Mouse (Mus musculus) hindlimb bud, embryonic 11.5 days (tissue): Measurements from ENCODE around the gene Inha.

Experiments
- DNase-seq: peaks from one replicate; pipeline ENCODE4 v3.0.0-alpha.2; 2012; ENCODE audit warnings: low read depth, low spot score; ENCODE audit errors: extremely low spot score

The Inha gene

GRCm38 (mm10) chr1:75487405-75488161, 19.3 kb upstream of the Inha start:
- no peak for DNase-seq

GRCm38 (mm10) chr1:75490785-75491551, 15.9 kb upstream of the Inha start:
- no peak for DNase-seq

- DNase-seq = no peak
These were observed 14.2 kb upstream of the Inha start for GRCm38 (mm10) chr1:75492579-75493170.

- no peak for DNase-seq
These were observed 11.9 kb upstream of the Inha start for GRCm38 (mm10) chr1:75494878-75495548.

- DNase-seq = no peak
These were observed 8.0 kb upstream of the Inha start for GRCm38 (mm10) chr1:75498897-75499296.

GRCm38 (mm10) chr1:75499441-75499840, 7.4 kb upstream of the Inha start:
- DNase-seq = no peak

- no peak for DNase-seq
These were observed 5.0 kb upstream of the Inha start for GRCm38 (mm10) chr1:75501905-75502304.

GRCm38 (mm10) chr1:75502945-75503650, 3.8 kb upstream of the Inha start:
- DNase-seq = no peak

GRCm38 (mm10) chr1:75503651-75503980, 3.3 kb upstream of the Inha start:
- DNase-seq = no peak

GRCm38 (mm10) chr1:75504256-75505045, 2.4 kb upstream of the Inha start:
- DNase-seq = no peak

GRCm38 (mm10) chr1:75505159-75505955, 1.5 kb upstream of the Inha start:
- no peak for DNase-seq

- DNase-seq = no peak
These were observed 683 bp upstream of the Inha start, which contains the start of gene Obsl1 for GRCm38 (mm10) chr1:75505956-75506831. Obsl1 (minus strand) TSS chr1:75506452.

GRCm38 (mm10) chr1:75509586-75509985, 2.7 kb downstream of the Inha start:
- no peak for DNase-seq

GRCm38 (mm10) chr1:75510154-75510553, 3.3 kb downstream of the Inha start:
- no peak for DNase-seq

- DNase-seq = no peak
These were observed 4.7 kb downstream of the Inha start for GRCm38 (mm10) chr1:75511437-75512210.

- no peak for DNase-seq
These were observed 5.7 kb downstream of the Inha start for GRCm38 (mm10) chr1:75512550-75512949.

- DNase-seq = no peak
These were observed 10.0 kb downstream of the Inha start for GRCm38 (mm10) chr1:75516703-75517380.
